Mouse (Mus musculus) heart, embryonic 14.5 days (tissue): ENCODE results near the gene Ube2d1. TPM values are rescaled to one million over a fixed set of nuclear protein-coding genes. Genes with fewer than 3 reads are reported as not detected.

Experiments used
- ATAC-seq: fragments of 200-750 bp; cut with Nextera tagmentation; 2 replicates; pipeline ENCODE4 v1.8.0; 2017; ENCODE audit warnings: low read depth, moderate TSS enrichment; ENCODE audit not compliant: insufficient number of reproducible peaks, insufficient read depth, low FRiP score
- H3K27ac ChIP-seq, 2 experiments: fragments of 200-500 bp in 1 of 2; fragments of 300-500 bp in 1 of 2; sonication (generic) in 1 of 2; replicated peaks in 1 of 2; 2 replicates each; pipeline ENCODE4 v1.5.1; 2012 to 2014; ENCODE audit warnings: low read depth in 2 of 2, low read length in 2 of 2, control low read depth in 1 of 2, mild to moderate bottlenecking in 1 of 2, mixed read lengths in 1 of 2; ENCODE audit not compliant: control insufficient read depth in 1 of 2, insufficient read depth in 1 of 2
- H3K27me3 ChIP-seq: fragments of 300-500 bp; sonication (generic); 2 replicates; pipeline ENCODE4 v1.6.1; 2014; ENCODE audit warnings: mild to moderate bottlenecking, low read length, control low read depth; ENCODE audit not compliant: control insufficient read depth, insufficient read depth
- H3K36me3 ChIP-seq: fragments of 300-500 bp; sonication (generic); 2 replicates; pipeline ENCODE4 v1.6.1; 2014; ENCODE audit warnings: mild to moderate bottlenecking, control low read depth, low read length, mixed read lengths; ENCODE audit not compliant: control insufficient read depth, insufficient read depth
- H3K4me1 ChIP-seq, 2 experiments: fragments of 200-500 bp in 1 of 2; fragments of 300-500 bp in 1 of 2; sonication (generic) in 1 of 2; 2 replicates each; pipeline ENCODE4 v1.6.1; 2012 to 2014; ENCODE audit warnings: low read length in 2 of 2, control low read depth in 1 of 2, mixed read lengths in 1 of 2; ENCODE audit not compliant: control insufficient read depth in 2 of 2, insufficient read depth in 2 of 2
- H3K4me2 ChIP-seq: fragments of 300-500 bp; sonication (generic); 2 replicates; pipeline ENCODE4 v1.6.1; 2014; ENCODE audit warnings: mild to moderate bottlenecking, low read length
- H3K4me3 ChIP-seq, 2 experiments: fragments of 200-500 bp in 1 of 2; fragments of 300-500 bp in 1 of 2; sonication (generic) in 1 of 2; 2 replicates each; pipeline ENCODE4 v1.5.1; 2012 to 2014; ENCODE audit warnings: low read length in 2 of 2, mild to moderate bottlenecking in 2 of 2, control low read depth in 1 of 2, low read depth in 1 of 2, moderate library complexity in 1 of 2; ENCODE audit not compliant: control insufficient read depth in 1 of 2, insufficient read depth in 1 of 2
- H3K9ac ChIP-seq: fragments of 300-500 bp; sonication (generic); 2 replicates; pipeline ENCODE4 v1.6.1; 2014; ENCODE audit warnings: mild to moderate bottlenecking, low read length
- H3K9me3 ChIP-seq: fragments of 300-500 bp; sonication (generic); 2 replicates; pipeline ENCODE4 v1.6.1; 2016; ENCODE audit warnings: low read length, control low read depth; ENCODE audit not compliant: control insufficient read depth
- WGBS: fragments of 180-500 bp; shearing (Covaris S2); extraction: QIAGEN DNeasy Blood & Tissue Kit; methylation state at CpG from one replicate; pipeline ENCODE4 v1.1.7; 2014; 5-methylcytosine and 5-hydroxymethylcytosine counted together
- polyA plus RNA-seq: library from polyadenylated mRNA; unstranded; fragments of >200 nt; fragmentation: Nextera tagmentation; extraction: Ambion mirVana; gene quantifications from 2 replicates; pipeline ENCODE4 v1.2.1, GENCODE M21; 2014

Gene Ube2d1
- polyA plus RNA-seq, 1 experiment from 2014 or later: 74.3 TPM

DNA sequence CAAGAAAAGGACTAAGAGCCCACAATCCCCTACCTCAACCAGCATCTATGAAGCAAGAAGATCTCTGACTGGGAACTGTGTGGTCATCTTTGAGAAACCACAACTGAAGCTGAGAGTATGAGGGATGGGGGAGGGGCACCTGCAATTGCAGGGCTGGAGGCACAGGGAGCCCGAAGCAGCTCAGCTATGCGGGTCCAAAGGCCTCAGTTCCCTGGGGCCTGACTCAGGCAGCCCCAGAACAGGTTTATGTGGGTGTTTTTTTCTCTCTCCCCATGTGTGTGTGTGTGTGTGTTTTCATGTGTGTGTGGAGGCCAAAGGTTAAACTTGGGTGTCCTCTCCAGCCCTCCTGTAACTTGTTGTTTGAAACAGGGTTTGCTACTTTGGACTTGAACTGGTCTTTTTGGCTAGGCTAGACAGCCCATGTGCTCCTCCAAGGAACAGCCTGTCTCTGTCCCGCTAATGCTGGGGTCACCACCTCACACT is 6.2 kb upstream of the Ube2d1 start:
- H3K4me3 ChIP-seq: no peak overlapping the region
- H3K36me3 ChIP-seq: no peaks in the 10 kb centered on the region
- peaks cover 3 to 5% of the 10 kb centered on the region in 2 experiments; a peak in 2 of 4 replicates for H3K4me1 ChIP-seq
- H3K4me2 ChIP-seq: no peak overlapping the region
- peaks cover under 1% of the 10 kb centered on the region; the same call in 1 of the 2 replicates for H3K27me3 ChIP-seq
- WGBS: 36% methylated on average over 3 of the region's 3 CpGs
- no peak overlapping the region for H3K9ac ChIP-seq
- no peak overlapping the region for H3K27ac ChIP-seq
- H3K9me3 ChIP-seq: no peaks in the 10 kb centered on the region
- ATAC-seq: no peak

DNA sequence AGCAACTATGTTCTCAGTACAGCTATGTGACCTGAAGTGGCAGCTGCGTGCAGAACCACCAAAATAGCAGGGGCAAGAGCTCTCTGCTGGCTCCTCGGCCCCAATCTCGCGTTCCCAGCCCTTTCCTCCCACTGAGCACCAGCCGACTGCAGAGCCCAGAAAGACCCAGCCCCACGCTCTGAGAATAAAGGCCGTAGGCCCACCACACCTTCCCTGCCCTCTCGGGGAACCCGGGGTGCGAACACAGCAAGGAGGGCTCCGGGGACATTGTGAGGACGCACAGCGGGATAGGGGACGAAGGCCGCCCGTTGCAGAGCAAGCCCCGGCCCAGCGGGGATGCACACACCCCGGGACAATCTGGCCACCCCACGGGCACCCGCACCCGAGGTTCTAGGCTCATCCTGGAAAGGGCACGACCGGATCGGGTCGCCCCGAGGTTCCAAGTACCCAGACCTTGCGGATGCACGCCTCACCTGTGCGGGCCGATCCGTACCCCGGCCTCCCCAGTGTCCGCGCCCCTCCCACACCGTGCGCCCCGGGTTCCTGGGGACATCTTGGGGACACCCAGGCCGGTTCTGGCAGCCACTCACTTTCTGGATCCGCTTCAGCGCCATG is 444 bp downstream of the Ube2d1 start:
- H3K27ac ChIP-seq: peak overlapping the region; percentile 48 to 77
- no peaks in the 10 kb centered on the region; the same call in 1 of the 2 replicates for H3K36me3 ChIP-seq
- peaks cover 6 to 19% of the 10 kb centered on the region in 2 experiments for H3K4me1 ChIP-seq
- peak; percentile 42 for ATAC-seq
- under 1% methylated on average over 41 of the region's 41 CpGs for WGBS
- peak overlapping the region; percentile 71 to 99 for H3K4me3 ChIP-seq
- H3K27me3 ChIP-seq: peaks cover 6% of the 10 kb centered on the region; the same call in 1 of the 2 replicates
- H3K9ac ChIP-seq: peak overlapping the region; percentile 93
- peak overlapping the region; percentile 78 for H3K4me2 ChIP-seq
- H3K9me3 ChIP-seq: no peaks in the 10 kb centered on the region

- H3K4me3 ChIP-seq: peak overlapping the region; percentile 71 to 99
- H3K9me3 ChIP-seq: no peaks in the 10 kb centered on the region
- H3K27ac ChIP-seq: peak overlapping the region; percentile 48 to 77; a peak in 2 of 4 replicates
- peaks cover 6% of the 10 kb centered on the region; the same call in 1 of the 2 replicates for H3K27me3 ChIP-seq
- no peaks in the 10 kb centered on the region; the same call in 1 of the 2 replicates for H3K36me3 ChIP-seq
- H3K4me2 ChIP-seq: peak overlapping the region; percentile 78
- WGBS: 17% methylated on average over 8 of the region's 8 CpGs
- H3K4me1 ChIP-seq: peaks cover 6 to 19% of the 10 kb centered on the region in 2 experiments
- no peak for ATAC-seq
- H3K9ac ChIP-seq: peak overlapping the region; percentile 93
These were observed 941 bp downstream of the Ube2d1 start for GRCm38 (mm10) chr10:71284131-71284510.

DNA sequence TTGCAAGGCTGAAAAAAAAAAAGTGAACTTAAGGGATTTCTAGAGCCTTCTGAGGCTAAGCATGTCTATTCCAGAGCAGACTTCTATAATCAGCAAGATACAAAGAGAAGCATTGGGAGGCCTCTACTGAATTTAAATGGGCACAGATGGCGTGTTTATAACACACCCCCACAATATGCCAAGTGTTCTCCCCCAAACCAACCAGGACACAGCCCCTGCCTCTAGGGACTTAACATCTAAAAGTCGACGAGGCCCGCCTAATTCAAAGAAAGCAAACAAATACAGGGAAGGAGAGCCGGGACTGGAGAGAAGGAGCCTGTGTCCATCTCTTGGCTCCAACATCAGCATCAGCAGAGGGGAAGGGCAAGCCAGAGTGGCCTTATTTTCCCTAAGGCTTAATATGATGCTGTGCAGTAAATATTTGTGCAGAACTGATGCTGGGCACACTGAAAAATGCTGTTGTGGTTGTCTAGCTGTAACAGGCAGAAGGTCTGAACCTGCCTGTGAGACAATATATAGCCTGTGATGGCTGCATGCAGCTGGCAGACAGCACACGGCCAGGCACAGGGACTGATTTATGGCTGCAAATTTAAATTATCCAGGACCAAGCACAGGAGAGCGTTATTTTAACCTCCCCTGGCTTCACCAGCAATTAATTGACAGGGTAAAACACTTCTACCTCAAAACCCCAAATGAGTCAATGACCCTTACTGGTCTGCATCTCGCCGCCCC is 11.9 kb downstream of the Ube2d1 start:
- no peaks in the 10 kb centered on the region for H3K9me3 ChIP-seq
- H3K4me3 ChIP-seq: no peak overlapping the region
- no peak for ATAC-seq
- no peaks in the 10 kb centered on the region for H3K36me3 ChIP-seq
- H3K27ac ChIP-seq: no peak overlapping the region
- no peak overlapping the region for H3K9ac ChIP-seq
- H3K27me3 ChIP-seq: no peaks in the 10 kb centered on the region
- peaks cover 0 to 6% of the 10 kb centered on the region in 2 experiments; a peak in 1 of 4 replicates for H3K4me1 ChIP-seq
- H3K4me2 ChIP-seq: no peak overlapping the region
- 86% methylated on average over 9 of the region's 9 CpGs for WGBS

- ATAC-seq: no peak
These were observed 17.1 kb downstream of the Ube2d1 start for GRCm38 (mm10) chr10:71267973-71268372.

DNA sequence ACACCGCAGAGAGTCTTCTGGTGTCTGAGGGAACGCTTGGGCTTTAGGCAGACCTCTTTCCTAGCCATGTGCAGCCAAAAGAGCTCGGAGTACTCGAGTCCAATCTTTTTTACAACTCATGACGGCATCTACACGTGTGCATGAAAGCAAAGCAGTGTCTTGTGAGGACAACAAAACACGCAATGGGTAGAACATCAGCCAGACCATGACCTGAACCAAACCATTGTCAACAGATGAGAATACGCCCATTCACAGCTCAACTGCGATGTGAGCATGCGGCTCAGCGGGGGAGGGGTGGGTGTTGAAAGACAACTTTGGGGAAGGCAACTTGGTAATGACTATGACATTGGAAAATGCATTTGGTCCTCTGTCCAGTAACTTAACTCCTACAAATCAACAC is 17.6 kb downstream of the Ube2d1 start:
- 72% methylated on average over 11 of the region's 11 CpGs for WGBS
- H3K36me3 ChIP-seq: no peaks in the 10 kb centered on the region
- no peak for ATAC-seq

More at GRCm38 (mm10) chr10:71267973-71268372, 17.1 kb downstream of the Ube2d1 start:
- Histone ChIP-seq H3K27me3 (no peaks in the 10 kb centered on the region), H3K4me2 (no peak overlapping the region), H3K9me3 (no peaks in the 10 kb centered on the region), H3K27ac (no peak overlapping the region), H3K36me3 (no peaks in the 10 kb centered on the region), H3K9ac (no peak overlapping the region), H3K4me3 (no peak overlapping the region), H3K4me1 (peaks cover 4 to 16% of the 10 kb centered on the region in 2 experiments; a peak in 2 of 4 replicates)
- WGBS: 96% methylated on average over 2 of the region's 2 CpGs

DNA sequence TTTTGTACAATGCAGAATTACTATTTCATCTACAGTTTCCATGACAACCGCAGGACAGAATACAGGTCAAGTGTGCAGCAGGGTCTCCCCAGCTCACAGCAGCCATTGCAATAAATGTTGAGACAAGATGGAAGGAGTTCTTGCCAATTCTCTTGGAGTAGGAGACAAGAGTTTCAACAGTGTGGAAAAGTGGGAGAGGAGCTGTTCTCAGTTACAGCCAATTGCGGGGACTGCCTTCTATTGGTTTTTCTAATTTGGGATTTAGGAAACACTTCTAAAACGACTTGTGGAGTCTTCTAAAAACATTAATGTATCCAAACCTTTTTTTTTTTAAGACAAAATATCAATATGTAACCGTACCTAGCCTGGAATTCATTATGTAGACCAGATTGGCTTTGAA is 20.0 kb downstream of the Ube2d1 start:
- Histone ChIP-seq H3K9ac (no peak overlapping the region), H3K4me3 (no peak overlapping the region), H3K4me2 (no peak overlapping the region), H3K9me3 (no peaks in the 10 kb centered on the region), H3K27me3 (no peaks in the 10 kb centered on the region), H3K27ac (no peak overlapping the region), H3K36me3 (peaks cover 9% of the 10 kb centered on the region), H3K4me1 (peaks cover 4 to 9% of the 10 kb centered on the region in 2 experiments; a peak in 2 of 4 replicates)
- ATAC-seq: no peak
- 87% methylated on average over 4 of the region's 4 CpGs for WGBS

More for the DNA sequence above, 17.6 kb downstream of the Ube2d1 start:
- no peaks in the 10 kb centered on the region for H3K27me3 ChIP-seq
- no peak overlapping the region for H3K27ac ChIP-seq
- peaks cover 4 to 13% of the 10 kb centered on the region in 2 experiments; a peak in 2 of 4 replicates for H3K4me1 ChIP-seq
- H3K4me3 ChIP-seq: no peak overlapping the region
- H3K9ac ChIP-seq: no peak overlapping the region
- no peaks in the 10 kb centered on the region for H3K9me3 ChIP-seq
- H3K4me2 ChIP-seq: no peak overlapping the region
